Comparison of ENCODE assay signal across 12 mouse cellular contexts in genomic region chr16:45873397-45873796, GRCm38 (mm10).
A peak's percentile ranks its signal among the peaks of the same experiment; 100 is the strongest.
DNase-seq lines count a peak whose midpoint lies in the region; ATAC-seq and TF ChIP-seq lines count a peak whose summit lies in the region.
"Had no signal": no experiment of that assay in that cellular context is flagged by ENCODE, and none has a peak within 500 bp of the region (broad histone marks: within the 10 kb centered on the region; RNA-seq: fewer than 3 reads in every experiment).

No protein-coding gene starts in this region.

- H3K27ac ChIP-seq in heart, embryonic 10.5 days: peak overlapping the region; percentile 16; the same call in 1 of the 2 replicates
- H3K27ac ChIP-seq in lung, embryonic 14.5 days (ENCODE audit: low read depth): no peak overlapping the region
- H3K27ac ChIP-seq: forebrain, embryonic 10.5 days; limb, embryonic 12.5 days had no signal

- H3K36me3 ChIP-seq in heart, embryonic 10.5 days: no peaks in the 10 kb centered on the region
- no peaks in the 10 kb centered on the region for H3K36me3 ChIP-seq in lung, embryonic 14.5 days (ENCODE audit: insufficient read depth)
- H3K36me3 ChIP-seq: forebrain, embryonic 10.5 days; limb, embryonic 12.5 days had no signal

- peak; percentile 60 to 70 for DNase-seq in cerebellum, postnatal 10 days
- no peak for DNase-seq in cerebellum, adult 9-11 months
- DNase-seq in Patski (ENCODE audit: low read depth, low spot score): peak; percentile 83
- DNase-seq in heart, embryonic 10.5 days (ENCODE audit: low spot score): no peak
- peak; percentile 60 for DNase-seq in lung, embryonic 14.5 days
- no peak for DNase-seq in left cerebral cortex, postnatal 4 days
- DNase-seq in spleen, postnatal 10 days (ENCODE audit: low spot score in 2 of 2): no peak
- no peak for DNase-seq in cerebellum, adult 11 months

- intact Hi-C loops in left cerebral cortex, postnatal 4 days (cut with DNase I): no loop called here

- no peaks in the 10 kb centered on the region for H3K27me3 ChIP-seq in Patski
- no peaks in the 10 kb centered on the region for H3K27me3 ChIP-seq in heart, embryonic 10.5 days (ENCODE audit: insufficient read depth, poor library complexity, severe bottlenecking)
- no peaks in the 10 kb centered on the region for H3K27me3 ChIP-seq in lung, embryonic 14.5 days (ENCODE audit: insufficient read depth, low read length)
- H3K27me3 ChIP-seq: limb, embryonic 12.5 days had no signal

- POLR2A ChIA-PET in Patski (lab: Charles Lee): interaction anchor here (0.7 kb wide), 1 partner anchor 17 kb away, joined by 3 read pairs; no protein-coding TSS in a partner anchor

- CTCF ChIA-PET in Patski (lab: Charles Lee): interaction anchor here (1.0 kb wide), 1 partner anchor 79 kb away, joined by 3 read pairs; no protein-coding TSS in a partner anchor

- peaks cover 10% of the 10 kb centered on the region for H3K4me1 ChIP-seq in heart, embryonic 10.5 days
- H3K4me1 ChIP-seq in lung, embryonic 14.5 days (ENCODE audit: insufficient read depth): peaks cover 4% of the 10 kb centered on the region; the same call in 1 of the 2 replicates
- H3K4me1 ChIP-seq: forebrain, embryonic 10.5 days had no signal

- in situ Hi-C loops in Patski (cut with MboI; ENCODE audit: low pct_unique_long_range_greater_than_20kb): no loop called here

- ATAC-seq in Patski: peak; percentile 78
- ATAC-seq in lung, embryonic 14.5 days (ENCODE audit: insufficient read depth): no peak
- ATAC-seq: intestine, postnatal 0 days had no signal

- no peak overlapping the region for H3K9ac ChIP-seq in lung, embryonic 14.5 days
- H3K9ac ChIP-seq: limb, embryonic 12.5 days had no signal

- no peak overlapping the region for H3K4me2 ChIP-seq in lung, embryonic 14.5 days
- H3K4me2 ChIP-seq: limb, embryonic 12.5 days; midbrain, embryonic 11.5 days had no signal

- no peaks in the 10 kb centered on the region for H3K9me3 ChIP-seq in heart, embryonic 10.5 days
- no peaks in the 10 kb centered on the region for H3K9me3 ChIP-seq in lung, embryonic 14.5 days (ENCODE audit: low read depth, low read length)
- H3K9me3 ChIP-seq: forebrain, embryonic 10.5 days; limb, embryonic 12.5 days had no signal

- WGBS in heart, embryonic 10.5 days: 51% methylated on average over 4 of the region's 4 CpGs
- 70% methylated on average over 4 of the region's 4 CpGs for WGBS in lung, embryonic 14.5 days

- no peak for TF ChIP-seq CTCF in Patski (IDR thresholded peaks at IDR 0.05)
- no peak for TF ChIP-seq CTCF in lung, embryonic 14.5 days (IDR thresholded peaks at IDR 0.05; ENCODE audit: low read depth)

- H3K4me3 ChIP-seq in heart, embryonic 10.5 days: no peak overlapping the region
- no peak overlapping the region for H3K4me3 ChIP-seq in lung, embryonic 14.5 days (ENCODE audit: low read depth, low read length)
- H3K4me3 ChIP-seq: forebrain, embryonic 10.5 days; limb, embryonic 12.5 days had no signal

Comparison
In these comparisons a context has a peak if more than half of its experiments do, and no peak if none do; other contexts are left out.
1. DNase-seq: peak in cerebellum, postnatal 10 days (2 of 2), Patski (single experiment) and lung, embryonic 14.5 days (single experiment); none in cerebellum, adult 9-11 months (single experiment), heart, embryonic 10.5 days (single experiment), left cerebral cortex, postnatal 4 days (single experiment), spleen, postnatal 10 days (0 of 2) and cerebellum, adult 11 months (single experiment).